Mouse (Mus musculus) bone marrow, adult 2 months (tissue): Measurements from ENCODE around the gene Ccdc151.

Source experiments
- CTCF ChIP-seq: fragments of 200-500 bp; IDR thresholded peaks from 2 replicates; pipeline ENCODE4 v1.5.1; 2011; ENCODE audit warnings: low read length, control low read depth; ENCODE audit not compliant: control insufficient read depth, insufficient read depth
- POLR2A ChIP-seq: fragments of 200-500 bp; IDR thresholded peaks from 2 replicates; pipeline ENCODE4 v1.6.1; 2011; ENCODE audit warnings: low read depth, mild to moderate bottlenecking, control low read depth, low read length, borderline replicate concordance; ENCODE audit not compliant: control insufficient read depth

DNA sequence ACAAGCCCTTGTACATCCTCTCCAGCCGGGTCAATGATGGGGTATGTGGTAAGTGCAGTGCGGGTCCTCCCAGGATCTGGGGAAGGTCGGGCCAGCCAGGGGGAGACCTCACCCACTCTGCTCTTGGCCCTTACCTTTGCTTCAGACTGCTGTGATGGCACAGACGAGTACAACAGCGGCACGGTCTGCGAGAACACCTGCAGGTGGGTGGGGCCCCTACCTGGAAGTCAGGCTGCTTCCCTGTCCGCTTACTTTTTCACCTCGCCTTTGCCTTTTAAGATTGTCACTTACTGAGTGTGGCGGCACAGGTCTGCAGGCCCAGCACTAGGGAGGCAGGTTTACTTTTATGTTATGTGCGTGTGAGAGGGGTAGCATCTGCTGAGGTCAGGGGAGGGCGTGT is 2.1 kb upstream of the Ccdc151 start:
- TF ChIP-seq CTCF, result no peak
- no peak for TF ChIP-seq POLR2A
